Mouse (Mus musculus) hindbrain, embryonic 15.5 days (tissue): Measurements from ENCODE around the gene Mtg1. TPM values are rescaled to one million over a fixed set of nuclear protein-coding genes. Genes with fewer than 3 reads are reported as not detected.

ENCODE experiments used
- ATAC-seq: fragments of 200-750 bp; cut with Nextera tagmentation; 2 replicates; pipeline ENCODE4 v1.8.0; 2017; ENCODE audit warnings: low read depth, moderate number of reproducible peaks, moderate TSS enrichment; ENCODE audit not compliant: low FRiP score
- H3K27ac ChIP-seq: fragments of 300-500 bp; sonication (generic); replicated peaks from 2 replicates; pipeline ENCODE4 v1.5.1; 2015; ENCODE audit warnings: mild to moderate bottlenecking, inconsistent platforms
- H3K27me3 ChIP-seq: fragments of 300-500 bp; sonication (generic); 2 replicates; pipeline ENCODE4 v1.6.1; 2015; ENCODE audit warnings: control low read depth, inconsistent platforms
- H3K36me3 ChIP-seq: fragments of 300-500 bp; sonication (generic); 2 replicates; pipeline ENCODE4 v1.6.1; 2015; ENCODE audit warnings: control low read depth, inconsistent platforms
- H3K4me1 ChIP-seq: fragments of 300-500 bp; sonication (generic); replicated peaks from 2 replicates; pipeline ENCODE4 v1.6.1; 2015; ENCODE audit warnings: control low read depth, inconsistent platforms
- H3K4me2 ChIP-seq: fragments of 300-500 bp; sonication (generic); 2 replicates; pipeline ENCODE4 v1.6.1; 2015; ENCODE audit warnings: moderate library complexity, mild to moderate bottlenecking, inconsistent platforms
- H3K4me3 ChIP-seq: fragments of 300-500 bp; sonication (generic); 2 replicates; pipeline ENCODE4 v1.5.1; 2015; ENCODE audit warnings: mild to moderate bottlenecking, inconsistent platforms
- H3K9ac ChIP-seq: fragments of 300-500 bp; sonication (generic); 2 replicates; pipeline ENCODE4 v1.6.1; 2015; ENCODE audit warnings: inconsistent platforms
- H3K9me3 ChIP-seq: fragments of 300-500 bp; sonication (generic); 2 replicates; pipeline ENCODE4 v1.6.1; 2016; ENCODE audit warnings: control low read depth, inconsistent platforms
- WGBS: fragments of 180-500 bp; shearing (Covaris S2); methylation state at CpG from one replicate; pipeline ENCODE4 v1.1.7; 2015; 5-methylcytosine and 5-hydroxymethylcytosine counted together
- polyA plus RNA-seq: library from polyadenylated mRNA; unstranded; fragments of >200 nt; fragmentation: Nextera tagmentation; extraction: Ambion mirVana; gene quantifications from 2 replicates; pipeline ENCODE4 v1.2.1, GENCODE M21; 2015

Mtg1 gene
- polyA plus RNA-seq, result 27.4 and 31.1 TPM in 2 replicates

GRCm38 (mm10) chr7:140137135-140138020 lies at the start of gene Mtg1:
Gene Mtg1, plus strand, starts transcription at chr7:140137564.
- peaks cover 17% of the 10 kb centered on the region for H3K4me1 ChIP-seq
- WGBS, result 1% methylated on average over 39 of the region's 39 CpGs
- peak within 1 kb of the TSS; percentile 93 for H3K4me2 ChIP-seq
- H3K27me3 ChIP-seq, result peaks cover 4% of the 10 kb centered on the region; the same call in 1 of the 2 replicates
- ATAC-seq, result peak; percentile 97
- peak within 1 kb of the TSS; percentile 92 for H3K27ac ChIP-seq
- H3K36me3 ChIP-seq, result no peaks in the 10 kb centered on the region
- H3K4me3 ChIP-seq, result peak within 1 kb of the TSS; percentile 90
- H3K9me3 ChIP-seq, result no peaks in the 10 kb centered on the region
- peak within 1 kb of the TSS; percentile 90 for H3K9ac ChIP-seq

- WGBS, result 76% methylated on average over 10 of the region's 10 CpGs
- no peak for ATAC-seq
- no peak overlapping the region for H3K4me3 ChIP-seq
- H3K27ac ChIP-seq, result no peak overlapping the region
- no peaks in the 10 kb centered on the region for H3K4me1 ChIP-seq
- no peak overlapping the region for H3K9ac ChIP-seq
- no peaks in the 10 kb centered on the region for H3K9me3 ChIP-seq
- no peak overlapping the region for H3K4me2 ChIP-seq
- no peaks in the 10 kb centered on the region for H3K36me3 ChIP-seq
- H3K27me3 ChIP-seq, result no peaks in the 10 kb centered on the region
Observed at GRCm38 (mm10) chr7:140090601-140091000, 46.8 kb upstream of the Mtg1 start.

- ATAC-seq, result no peak
Observed at GRCm38 (mm10) chr7:140092924-140093528, 44.3 kb upstream of the Mtg1 start, which contains the start of gene Prap1. Gene Prap1, plus strand, starts transcription at chr7:140093395.

GRCm38 (mm10) chr7:140094954-140095353 lies 42.4 kb upstream of the Mtg1 start:
- WGBS, result 74% methylated on average over 5 of the region's 5 CpGs
- H3K4me3 ChIP-seq, result no peak overlapping the region
- no peaks in the 10 kb centered on the region for H3K36me3 ChIP-seq
- no peak overlapping the region for H3K9ac ChIP-seq
- no peak overlapping the region for H3K4me2 ChIP-seq
- no peak overlapping the region for H3K27ac ChIP-seq
- H3K9me3 ChIP-seq, result no peaks in the 10 kb centered on the region
- H3K27me3 ChIP-seq, result no peaks in the 10 kb centered on the region
- H3K4me1 ChIP-seq, result no peaks in the 10 kb centered on the region
- no peak for ATAC-seq

More at GRCm38 (mm10) chr7:140092924-140093528, 44.3 kb upstream of the Mtg1 start, which contains the start of gene Prap1:
- H3K27ac ChIP-seq, result no peak within 1 kb of the TSS
- H3K9me3 ChIP-seq, result no peaks in the 10 kb centered on the region
- no peaks in the 10 kb centered on the region for H3K27me3 ChIP-seq
- H3K9ac ChIP-seq, result no peak within 1 kb of the TSS
- H3K4me3 ChIP-seq, result no peak within 1 kb of the TSS
- 68% methylated on average over 5 of the region's 5 CpGs for WGBS
- H3K4me1 ChIP-seq, result no peaks in the 10 kb centered on the region
- H3K4me2 ChIP-seq, result no peak within 1 kb of the TSS
- no peaks in the 10 kb centered on the region for H3K36me3 ChIP-seq

GRCm38 (mm10) chr7:140095556-140095955 lies 41.8 kb upstream of the Mtg1 start:
- no peak overlapping the region for H3K4me3 ChIP-seq
- H3K9me3 ChIP-seq, result no peaks in the 10 kb centered on the region
- 48% methylated on average over 1 of the region's 1 CpGs for WGBS
- no peak overlapping the region for H3K4me2 ChIP-seq
- H3K36me3 ChIP-seq, result no peaks in the 10 kb centered on the region
- no peak overlapping the region for H3K9ac ChIP-seq
- ATAC-seq, result no peak
- no peak overlapping the region for H3K27ac ChIP-seq
- H3K27me3 ChIP-seq, result no peaks in the 10 kb centered on the region
- H3K4me1 ChIP-seq, result no peaks in the 10 kb centered on the region

- no peak overlapping the region for H3K9ac ChIP-seq
- H3K27me3 ChIP-seq, result no peaks in the 10 kb centered on the region
- H3K9me3 ChIP-seq, result no peaks in the 10 kb centered on the region
- no peaks in the 10 kb centered on the region for H3K36me3 ChIP-seq
- H3K4me3 ChIP-seq, result no peak overlapping the region
- no peak overlapping the region for H3K4me2 ChIP-seq
- ATAC-seq, result no peak
- H3K27ac ChIP-seq, result no peak overlapping the region
- no peaks in the 10 kb centered on the region for H3K4me1 ChIP-seq
Observed at GRCm38 (mm10) chr7:140096055-140096454, 41.3 kb upstream of the Mtg1 start.

GRCm38 (mm10) chr7:140098466-140098865 lies 38.9 kb upstream of the Mtg1 start:
- H3K27ac ChIP-seq, result no peak overlapping the region
- 96% methylated on average over 1 of the region's 1 CpGs for WGBS
- peaks cover 11% of the 10 kb centered on the region for H3K4me1 ChIP-seq
- no peaks in the 10 kb centered on the region for H3K9me3 ChIP-seq
- no peak overlapping the region for H3K9ac ChIP-seq
- no peak for ATAC-seq
- H3K27me3 ChIP-seq, result no peaks in the 10 kb centered on the region
- no peaks in the 10 kb centered on the region for H3K36me3 ChIP-seq
- H3K4me3 ChIP-seq, result no peak overlapping the region
- no peak overlapping the region for H3K4me2 ChIP-seq

- H3K4me1 ChIP-seq, result peaks cover 11% of the 10 kb centered on the region
- H3K9me3 ChIP-seq, result no peaks in the 10 kb centered on the region
- peak overlapping the region; percentile 44; the same call in 1 of the 2 replicates for H3K9ac ChIP-seq
- H3K27ac ChIP-seq, result no peak overlapping the region
- H3K27me3 ChIP-seq, result no peaks in the 10 kb centered on the region
- H3K4me2 ChIP-seq, result peak overlapping the region; percentile 67
- H3K36me3 ChIP-seq, result peaks cover 10% of the 10 kb centered on the region; the same call in 1 of the 2 replicates
- peak; percentile 55; the same call in 1 of the 2 replicates for ATAC-seq
- WGBS, result 71% methylated on average over 10 of the region's 10 CpGs
- H3K4me3 ChIP-seq, result peak overlapping the region; percentile 42
Observed at GRCm38 (mm10) chr7:140101498-140101897, 35.9 kb upstream of the Mtg1 start.

- peak; percentile 89 for ATAC-seq
Observed at GRCm38 (mm10) chr7:140101993-140102860, 35.1 kb upstream of the Mtg1 start, which contains the start of gene Fuom. Gene Fuom, minus strand, starts transcription at chr7:140102441.

GRCm38 (mm10) chr7:140104009-140104408 lies 33.4 kb upstream of the Mtg1 start:
- Histone ChIP-seq H3K9me3 (no peaks in the 10 kb centered on the region), H3K27ac (no peak overlapping the region), H3K9ac (no peak overlapping the region), H3K27me3 (no peaks in the 10 kb centered on the region), H3K4me1 (peaks cover 11% of the 10 kb centered on the region), H3K4me2 (no peak overlapping the region), H3K4me3 (no peak overlapping the region), H3K36me3 (peaks cover 30% of the 10 kb centered on the region)
- ATAC-seq, result no peak
- 86% methylated on average over 4 of the region's 4 CpGs for WGBS

More at GRCm38 (mm10) chr7:140101993-140102860, 35.1 kb upstream of the Mtg1 start, which contains the start of gene Fuom:
- WGBS, result 2% methylated on average over 30 of the region's 30 CpGs
- Histone ChIP-seq H3K27ac (peak within 1 kb of the TSS; percentile 53; the same call in 1 of the 2 replicates), H3K9me3 (no peaks in the 10 kb centered on the region), H3K9ac (peak within 1 kb of the TSS; percentile 44), H3K4me3 (peak within 1 kb of the TSS; percentile 42), H3K36me3 (peaks cover 14% of the 10 kb centered on the region), H3K27me3 (no peaks in the 10 kb centered on the region), H3K4me1 (peaks cover 11% of the 10 kb centered on the region), H3K4me2 (peak within 1 kb of the TSS; percentile 67)

GRCm38 (mm10) chr7:140111943-140112342 lies 25.4 kb upstream of the Mtg1 start:
- no peak for ATAC-seq
- WGBS, result 53% methylated on average over 3 of the region's 3 CpGs

More at GRCm38 (mm10) chr7:140111943-140112342, 25.4 kb upstream of the Mtg1 start:
- Histone ChIP-seq H3K4me3 (no peak overlapping the region), H3K27ac (no peak overlapping the region), H3K4me1 (peaks cover 10% of the 10 kb centered on the region; the same call in 1 of the 2 replicates), H3K9me3 (no peaks in the 10 kb centered on the region), H3K9ac (no peak overlapping the region), H3K36me3 (peaks cover 52% of the 10 kb centered on the region), H3K4me2 (no peak overlapping the region), H3K27me3 (no peaks in the 10 kb centered on the region)
